Mouse (Mus musculus) MEL (cell line): ENCODE measurements at regions not wholly inside any gene's neighbourhood (a gene's known extent, or its start where the extent isn't known, plus 50 kb on each side); places are given as distances from the start of the nearest gene placed in this dataset.

Experiments
- CHD1 ChIP-seq: IDR thresholded peaks from 2 replicates; pipeline ENCODE4 v1.6.1; 2012; ENCODE audit warnings: low read depth, mild to moderate bottlenecking, inconsistent platforms, low read length, improper control_type of control experiment
- CTCF ChIP-seq, 3 experiments: IDR thresholded peaks in 2 of 3; conservative IDR thresholded peaks in 1 of 3; 2 replicates each; pipeline ENCODE4 v1.5.1; 2011 to 2012; ENCODE audit warnings: low read length in 3 of 3, low read depth in 2 of 3, mild to moderate bottlenecking in 2 of 3, improper control_type of control experiment in 1 of 3, inconsistent platforms in 1 of 3, mixed read lengths in 1 of 3, moderate library complexity in 1 of 3; ENCODE audit not compliant: control insufficient read depth in 1 of 3, insufficient read depth in 1 of 3, poor library complexity in 1 of 3, severe bottlenecking in 1 of 3
- EP300 ChIP-seq, 2 experiments: IDR thresholded peaks; 2 replicates each; pipeline ENCODE4 v1.6.1; 2011; ENCODE audit warnings: improper control_type of control experiment in 2 of 2, low read length in 2 of 2, low read depth in 1 of 2, mild to moderate bottlenecking in 1 of 2
- GATA1 ChIP-seq: IDR thresholded peaks from 2 replicates; pipeline ENCODE4 v1.6.1; 2011; ENCODE audit warnings: low read depth, low read length, improper control_type of control experiment
- MAX ChIP-seq: IDR thresholded peaks from 2 replicates; pipeline ENCODE4 v1.6.1; 2011; ENCODE audit warnings: low read length, improper control_type of control experiment
- POLR2A ChIP-seq, 2 experiments: IDR thresholded peaks; 2 replicates each; pipeline ENCODE4 v1.6.1; 2011 to 2012; ENCODE audit warnings: low read length in 2 of 2, mild to moderate bottlenecking in 2 of 2, control low read depth in 1 of 2, improper control_type of control experiment in 1 of 2, low read depth in 1 of 2, moderate library complexity in 1 of 2; ENCODE audit not compliant: control insufficient read depth in 1 of 2, insufficient read depth in 1 of 2, poor library complexity in 1 of 2
- ZC3H11A ChIP-seq: IDR thresholded peaks from 2 replicates; pipeline ENCODE4 v1.6.1; 2012; ENCODE audit warnings: low read depth, mild to moderate bottlenecking, inconsistent platforms, low read length, improper control_type of control experiment
- ZNF384 ChIP-seq: IDR thresholded peaks from 2 replicates; pipeline ENCODE4 v1.6.1; 2012; ENCODE audit warnings: low read depth, mild to moderate bottlenecking, inconsistent platforms, low read length, improper control_type of control experiment

- TF ChIP-seq CTCF (IDR thresholded peaks at IDR 0.05 in 2 of 3, conservative IDR thresholded peaks at IDR 0.05 in 1 of 3; ENCODE audit: control insufficient read depth in 1 of 3, insufficient read depth in 1 of 3, low read depth in 2 of 3, low read length in 3 of 3, poor library complexity in 1 of 3, severe bottlenecking in 1 of 3) (no peak), EP300 (IDR thresholded peaks at IDR 0.05; ENCODE audit: low read depth in 1 of 2, low read length in 2 of 2) (no peak), POLR2A (IDR thresholded peaks at IDR 0.05; ENCODE audit: control insufficient read depth in 1 of 2, insufficient read depth in 1 of 2, low read depth in 1 of 2, low read length in 2 of 2, poor library complexity in 1 of 2) (no peak), ZC3H11A (no peak), CHD1 (no peak), MAX (no peak), GATA1 (no peak), ZNF384 (no peak)
Observed at GRCm38 (mm10) chr16:49968291-49968870, 168.0 kb downstream of the Cd47 start.
